Mouse (Mus musculus) MEL (cell line): ENCODE measurements around the gene Gjb4. TPM values are rescaled to one million over a fixed set of nuclear protein-coding genes. Genes with fewer than 3 reads are reported as not detected.

Source experiments
- DNase-seq: peaks from one replicate; pipeline ENCODE4 v3.0.0; 2011; ENCODE audit warnings: low read depth, low spot score
- H3K27ac ChIP-seq: 2 replicates; pipeline ENCODE4 v1.5.1; 2012; ENCODE audit warnings: low read depth, mild to moderate bottlenecking, control low read depth, low read length, moderate library complexity; ENCODE audit not compliant: control insufficient read depth
- H3K27me3 ChIP-seq, 2 experiments: fragments of 150-350 bp in 1 of 2; sonication (generic) in 1 of 2; 2 replicates each; pipeline ENCODE4 v1.6.1; 2012; ENCODE audit warnings: low read length in 2 of 2, mild to moderate bottlenecking in 2 of 2, improper control_type of control experiment in 1 of 2, moderate library complexity in 1 of 2; ENCODE audit not compliant: insufficient read depth in 2 of 2, control insufficient read depth in 1 of 2
- H3K36me3 ChIP-seq, 2 experiments: 2 replicates each; pipeline ENCODE4 v1.6.1; 2012 to 2014; ENCODE audit warnings: low read length in 2 of 2, improper control_type of control experiment in 1 of 2, inconsistent platforms in 1 of 2, mild to moderate bottlenecking in 1 of 2; ENCODE audit not compliant: insufficient read depth in 2 of 2, control insufficient read depth in 1 of 2
- H3K4me1 ChIP-seq, 2 experiments: fragments of 150-350 bp in 1 of 2; sonication (generic) in 1 of 2; 2 replicates each; pipeline ENCODE4 v1.6.1; 2012; ENCODE audit warnings: low read length in 2 of 2, improper control_type of control experiment in 1 of 2, mild to moderate bottlenecking in 1 of 2; ENCODE audit not compliant: insufficient read depth in 2 of 2, control insufficient read depth in 1 of 2
- H3K4me3 ChIP-seq, 2 experiments: fragments of 150-350 bp in 1 of 2; sonication (generic) in 1 of 2; 2 replicates each; pipeline ENCODE4 v1.5.1; 2012; ENCODE audit warnings: low read depth in 2 of 2, low read length in 2 of 2, mild to moderate bottlenecking in 2 of 2, moderate library complexity in 2 of 2, control low read depth in 1 of 2, improper control_type of control experiment in 1 of 2; ENCODE audit not compliant: control insufficient read depth in 1 of 2, insufficient read depth in 1 of 2
- H3K79me2 ChIP-seq: 2 replicates; pipeline ENCODE4 v1.6.1; 2012; ENCODE audit warnings: mild to moderate bottlenecking, low read length, moderate library complexity; ENCODE audit not compliant: control insufficient read depth, poor library complexity, insufficient read depth
- H3K9ac ChIP-seq: 2 replicates; pipeline ENCODE4 v1.6.1; 2012; ENCODE audit warnings: low read depth, mild to moderate bottlenecking, control low read depth, low read length, moderate library complexity; ENCODE audit not compliant: control insufficient read depth, poor library complexity, severe bottlenecking
- H3K9me3 ChIP-seq: fragments of 150-350 bp; sonication (generic); replicated peaks from 2 replicates; pipeline ENCODE4 v1.6.1; 2012; ENCODE audit warnings: mild to moderate bottlenecking, low read length, improper control_type of control experiment, moderate library complexity; ENCODE audit not compliant: insufficient read depth
- CHD2 ChIP-seq: IDR thresholded peaks from 2 replicates; pipeline ENCODE4 v1.6.1; 2011; ENCODE audit warnings: low read length, improper control_type of control experiment
- CTCF ChIP-seq, 3 experiments: IDR thresholded peaks in 2 of 3; conservative IDR thresholded peaks in 1 of 3; 2 replicates each; pipeline ENCODE4 v1.5.1; 2011 to 2012; ENCODE audit warnings: low read length in 3 of 3, low read depth in 2 of 3, mild to moderate bottlenecking in 2 of 3, improper control_type of control experiment in 1 of 3, inconsistent platforms in 1 of 3, mixed read lengths in 1 of 3, moderate library complexity in 1 of 3; ENCODE audit not compliant: control insufficient read depth in 1 of 3, insufficient read depth in 1 of 3, poor library complexity in 1 of 3, severe bottlenecking in 1 of 3
- E2F4 ChIP-seq: IDR thresholded peaks from 2 replicates; pipeline ENCODE4 v1.6.1; 2011; ENCODE audit warnings: low read depth, low read length, improper control_type of control experiment, borderline replicate concordance
- ELF1 ChIP-seq: IDR thresholded peaks from 2 replicates; pipeline ENCODE4 v1.6.1; 2014; ENCODE audit warnings: low read depth, mild to moderate bottlenecking, inconsistent platforms, low read length, improper control_type of control experiment, moderate library complexity
- ETS1 ChIP-seq: IDR thresholded peaks from 2 replicates; pipeline ENCODE4 v1.6.1; 2012; ENCODE audit warnings: low read depth, mild to moderate bottlenecking, inconsistent platforms, low read length, improper control_type of control experiment, moderate library complexity
- JUND ChIP-seq: IDR thresholded peaks from 2 replicates; pipeline ENCODE4 v1.6.1; 2011; ENCODE audit warnings: low read depth, mild to moderate bottlenecking, improper control_type of control experiment, low read length
- MAX ChIP-seq: IDR thresholded peaks from 2 replicates; pipeline ENCODE4 v1.6.1; 2011; ENCODE audit warnings: low read length, improper control_type of control experiment
- MXI1 ChIP-seq: IDR thresholded peaks from 2 replicates; pipeline ENCODE4 v1.6.1; 2011; ENCODE audit warnings: mild to moderate bottlenecking, low read depth, low read length, improper control_type of control experiment
- NRF1 ChIP-seq: IDR thresholded peaks from 2 replicates; pipeline ENCODE4 v1.6.1; 2014; ENCODE audit warnings: low read depth, mild to moderate bottlenecking, inconsistent platforms, low read length, improper control_type of control experiment, moderate library complexity; ENCODE audit not compliant: poor library complexity, insufficient read depth, severe bottlenecking
- POLR2A ChIP-seq, 2 experiments: IDR thresholded peaks; 2 replicates each; pipeline ENCODE4 v1.6.1; 2011 to 2012; ENCODE audit warnings: low read length in 2 of 2, mild to moderate bottlenecking in 2 of 2, control low read depth in 1 of 2, improper control_type of control experiment in 1 of 2, low read depth in 1 of 2, moderate library complexity in 1 of 2; ENCODE audit not compliant: control insufficient read depth in 1 of 2, insufficient read depth in 1 of 2, poor library complexity in 1 of 2
- RCOR1 ChIP-seq: IDR thresholded peaks from 2 replicates; pipeline ENCODE4 v1.6.1; 2012; ENCODE audit warnings: low read depth, mild to moderate bottlenecking, inconsistent platforms, low read length, improper control_type of control experiment
- SMC3 ChIP-seq: IDR thresholded peaks from 2 replicates; pipeline ENCODE4 v1.6.1; 2011; ENCODE audit warnings: low read depth, low read length, improper control_type of control experiment
- TBP ChIP-seq: IDR thresholded peaks from 2 replicates; pipeline ENCODE4 v1.8.0; 2011; ENCODE audit warnings: low read depth, low read length, improper control_type of control experiment
- UBTF ChIP-seq: IDR thresholded peaks from 2 replicates; pipeline ENCODE4 v1.6.1; 2012; ENCODE audit warnings: low read depth, mild to moderate bottlenecking, inconsistent platforms, low read length, improper control_type of control experiment, moderate library complexity, borderline replicate concordance; ENCODE audit not compliant: insufficient read depth
- USF1 ChIP-seq: IDR thresholded peaks from 2 replicates; pipeline ENCODE4 v1.6.1; 2014; ENCODE audit warnings: low read depth, mild to moderate bottlenecking, inconsistent platforms, low read length, improper control_type of control experiment, moderate library complexity
- USF2 ChIP-seq, 2 experiments: IDR thresholded peaks; 2 replicates each; pipeline ENCODE4 v1.6.1; 2011 to 2012; ENCODE audit warnings: improper control_type of control experiment in 2 of 2, low read length in 2 of 2, borderline replicate concordance in 1 of 2, inconsistent platforms in 1 of 2, low read depth in 1 of 2, mild to moderate bottlenecking in 1 of 2; ENCODE audit not compliant: insufficient read depth in 1 of 2
- ZC3H11A ChIP-seq: IDR thresholded peaks from 2 replicates; pipeline ENCODE4 v1.6.1; 2012; ENCODE audit warnings: low read depth, mild to moderate bottlenecking, inconsistent platforms, low read length, improper control_type of control experiment
- ZNF384 ChIP-seq: IDR thresholded peaks from 2 replicates; pipeline ENCODE4 v1.6.1; 2012; ENCODE audit warnings: low read depth, mild to moderate bottlenecking, inconsistent platforms, low read length, improper control_type of control experiment
- polyA plus RNA-seq, 2 experiments: library from polyadenylated mRNA; stranded (reverse) in 1 of 2; unstranded in 1 of 2; fragments of >175 nt in 1 of 2; fragments of >200 nt in 1 of 2; gene quantifications; 2 replicates each; pipeline versions ENCODE4 v1.2.1 to v1.2.4; 2012; ENCODE audit warnings: low replicate concordance in 2 of 2, low read depth in 1 of 2; ENCODE audit not compliant: insufficient read length in 2 of 2, insufficient read depth in 1 of 2, missing spikeins in 1 of 2
- total RNA-seq: library from RNA; depleted of rRNA; stranded (reverse); fragments of 300-350 nt; gene quantifications from 2 replicates; pipeline ENCODE4 v1.2.3, GENCODE M21; 2012

Gene Gjb4
- total and polyA plus RNA-seq, 3 experiments = not detected

GRCm38 (mm10) chr4:127313861-127314260 lies 40.0 kb downstream of the Gjb4 start, which contains the start of gene Gja4:
Gene Gja4, minus strand, starts transcription at chr4:127314039.
- Histone ChIP-seq H3K9me3 (no peaks in the 10 kb centered on the region), H3K36me3 (no peaks in the 10 kb centered on the region), H3K27me3 (no peaks in the 10 kb centered on the region), H3K9ac (no peak within 1 kb of the TSS), H3K79me2 (no peaks in the 10 kb centered on the region), H3K4me1 (no peaks in the 10 kb centered on the region), H3K4me3 (no peak within 1 kb of the TSS), H3K27ac (no peak within 1 kb of the TSS)
- TF ChIP-seq ZC3H11A (no peak), ZNF384 (no peak), USF2 (IDR thresholded peaks at IDR 0.05; ENCODE audit: borderline replicate concordance in 1 of 2, insufficient read depth in 1 of 2, low read depth in 1 of 2, low read length in 2 of 2) (no peak), MXI1 (no peak), CTCF (IDR thresholded peaks at IDR 0.05 in 2 of 3, conservative IDR thresholded peaks at IDR 0.05 in 1 of 3; ENCODE audit: control insufficient read depth in 1 of 3, insufficient read depth in 1 of 3, low read depth in 2 of 3, low read length in 3 of 3, poor library complexity in 1 of 3, severe bottlenecking in 1 of 3) (no peak), RCOR1 (no peak), USF1 (no peak), E2F4 (no peak), UBTF (no peak), ELF1 (no peak), ETS1 (no peak), POLR2A (IDR thresholded peaks at IDR 0.05; ENCODE audit: control insufficient read depth in 1 of 2, insufficient read depth in 1 of 2, low read depth in 1 of 2, low read length in 2 of 2, poor library complexity in 1 of 2) (no peak), SMC3 (no peak), MAX (no peak), NRF1 (no peak), JUND (no peak)
- no peak for DNase-seq

- H3K27ac ChIP-seq = no peak overlapping the region
- H3K4me3 ChIP-seq = no peak overlapping the region
- no peak overlapping the region for H3K9ac ChIP-seq
- no peak for DNase-seq
- no peaks in the 10 kb centered on the region for H3K36me3 ChIP-seq
- no peaks in the 10 kb centered on the region for H3K79me2 ChIP-seq
- H3K27me3 ChIP-seq = no peaks in the 10 kb centered on the region
- no peaks in the 10 kb centered on the region for H3K4me1 ChIP-seq
- no peak for TF ChIP-seq MAX
- no peak for TF ChIP-seq TBP
- no peak for TF ChIP-seq ZC3H11A
- TF ChIP-seq CHD2 = no peak
- H3K9me3 ChIP-seq = no peaks in the 10 kb centered on the region
Observed at GRCm38 (mm10) chr4:127312349-127312748, 41.5 kb downstream of the Gjb4 start.
